Mouse (Mus musculus): Measurements from ENCODE around the gene Asap2. TPM values are rescaled to one million over a fixed set of nuclear protein-coding genes. Genes with fewer than 3 reads are reported as not detected.
A peak's percentile ranks its signal among the peaks of the same experiment; 100 is the strongest.

The Asap2 gene
- polyA plus RNA-seq, 1 experiment from 2014 or later = 12.7 TPM

DNA sequence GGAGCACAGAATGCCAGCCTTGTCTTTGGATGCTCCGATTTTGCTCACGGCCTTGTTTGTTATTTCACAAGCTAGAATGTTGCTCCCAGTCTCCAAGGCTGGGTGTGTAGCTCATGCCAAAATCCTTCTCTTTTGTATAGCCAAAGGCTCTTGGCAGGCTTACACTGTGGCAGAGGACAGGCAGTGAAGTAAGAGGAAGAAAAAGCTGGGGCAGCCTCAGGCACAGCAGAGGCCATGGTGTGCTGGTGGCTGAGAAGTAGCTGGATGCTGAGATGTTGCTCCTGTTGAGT lies 146.1 kb downstream of the Asap2 start:
- ATAC-seq (replicated peaks) = peak; percentile 72
- H3K4me1 ChIP-seq = peaks cover 83% of the 10 kb centered on the region
- H3K9ac ChIP-seq (replicated peaks) = no peak overlapping the region
- H3K27ac ChIP-seq (replicated peaks) = peak overlapping the region; percentile 72
- no peaks in the 10 kb centered on the region for H3K36me3 ChIP-seq
- no peaks in the 10 kb centered on the region for H3K27me3 ChIP-seq
- H3K4me3 ChIP-seq = no peak overlapping the region
- no peaks in the 10 kb centered on the region for H3K9me3 ChIP-seq
- WGBS = 34% methylated on average over 2 of the region's 2 CpGs
- H3K4me2 ChIP-seq (replicated peaks) = no peak overlapping the region

GRCm38 (mm10) chr12:21139560-21139959 lies 149.3 kb downstream of the Asap2 start:
- peaks cover 64% of the 10 kb centered on the region for H3K4me1 ChIP-seq
- no peaks in the 10 kb centered on the region for H3K9me3 ChIP-seq
- H3K36me3 ChIP-seq = no peaks in the 10 kb centered on the region
- H3K4me3 ChIP-seq = no peak overlapping the region
- 0 out of 2 replicates have a peak overlapping the region, but pooled peaks have one; percentile 9 for H3K4me2 ChIP-seq (replicated peaks)
- ATAC-seq (replicated peaks) = no peak
- WGBS = 49% methylated on average over 4 of the region's 4 CpGs
- H3K27ac ChIP-seq (replicated peaks) = peak overlapping the region; percentile 75
- no peak overlapping the region for H3K9ac ChIP-seq (replicated peaks)
- no peaks in the 10 kb centered on the region for H3K27me3 ChIP-seq

DNA sequence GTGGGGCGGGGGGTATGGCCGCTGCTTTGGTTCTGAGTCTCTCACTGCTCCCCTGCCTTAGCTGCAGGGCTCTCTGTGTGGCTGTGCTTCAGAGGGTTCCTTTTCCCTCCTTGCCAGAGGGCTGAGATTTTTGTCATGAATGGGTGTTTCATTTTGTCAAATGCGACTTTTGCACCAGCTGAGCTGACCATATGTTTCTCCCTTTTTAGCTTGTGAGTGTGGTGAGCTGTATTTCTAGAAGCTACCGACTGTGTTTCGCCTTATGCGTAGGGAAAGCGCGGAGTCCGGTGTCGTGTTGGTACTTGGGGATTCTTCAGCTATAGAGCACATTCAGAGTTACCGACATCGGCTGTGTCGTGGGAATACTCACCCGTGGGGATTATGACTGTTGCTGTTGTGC lies 149.9 kb downstream of the Asap2 start:
- H3K27ac ChIP-seq (replicated peaks) = peak overlapping the region; percentile 75
- H3K9me3 ChIP-seq = no peaks in the 10 kb centered on the region
- no peak overlapping the region for H3K9ac ChIP-seq (replicated peaks)
- ATAC-seq (replicated peaks) = no peak
- 67% methylated on average over 14 of the region's 14 CpGs for WGBS
- 0 out of 2 replicates have a peak overlapping the region, but pooled peaks have one; percentile 9 for H3K4me2 ChIP-seq (replicated peaks)
- peaks cover 58% of the 10 kb centered on the region for H3K4me1 ChIP-seq
- H3K36me3 ChIP-seq = peaks cover 2% of the 10 kb centered on the region; the same call in 1 of the 2 replicates
- no peak overlapping the region for H3K4me3 ChIP-seq
- no peaks in the 10 kb centered on the region for H3K27me3 ChIP-seq

- Histone ChIP-seq H3K4me3 (no peak overlapping the region), H3K4me2 (replicated peaks) (no peak overlapping the region), H3K36me3 (peaks cover 2% of the 10 kb centered on the region; the same call in 1 of the 2 replicates), H3K9ac (replicated peaks) (no peak overlapping the region), H3K4me1 (peaks cover 52% of the 10 kb centered on the region), H3K27me3 (no peaks in the 10 kb centered on the region), H3K27ac (replicated peaks) (peak overlapping the region; percentile 75; the same call in 1 of the 2 replicates), H3K9me3 (no peaks in the 10 kb centered on the region)
- ATAC-seq (replicated peaks) = no peak
- WGBS = 91% methylated on average over 6 of the region's 6 CpGs
Observed at GRCm38 (mm10) chr12:21140741-21141308, 150.6 kb downstream of the Asap2 start.

DNA sequence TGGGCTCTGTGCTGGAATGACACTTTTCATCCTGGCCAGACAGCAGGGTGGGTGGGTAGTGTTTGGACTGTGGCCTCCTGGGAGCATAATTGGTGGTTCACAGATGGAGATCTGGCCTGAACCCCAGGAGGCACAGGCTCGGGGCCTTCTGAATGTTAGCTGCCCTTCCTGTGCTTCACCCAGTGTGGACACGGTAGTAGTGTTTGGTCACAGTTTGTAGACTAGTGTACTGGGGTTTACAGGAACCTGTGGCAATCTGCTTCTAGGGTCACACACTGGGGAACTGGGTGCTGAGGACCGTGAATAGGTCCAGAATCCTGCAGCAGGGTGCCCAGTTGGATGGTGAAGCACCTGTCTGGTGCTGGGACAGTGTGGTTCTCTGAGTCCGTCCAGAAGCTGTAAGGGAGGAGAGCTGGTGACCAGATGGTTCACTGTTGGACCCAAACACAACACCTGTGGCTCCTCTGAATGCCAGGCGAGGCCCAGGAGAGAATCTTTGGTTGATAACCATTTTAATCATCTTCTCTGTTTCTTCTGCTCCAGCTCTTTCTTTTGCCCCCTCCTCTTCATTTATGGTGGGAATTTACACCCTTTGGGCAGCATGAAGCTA lies 151.5 kb downstream of the Asap2 start:
- 78% methylated on average over 5 of the region's 5 CpGs for WGBS
- H3K9me3 ChIP-seq = no peaks in the 10 kb centered on the region
- no peak overlapping the region for H3K4me3 ChIP-seq
- H3K4me1 ChIP-seq = peaks cover 42% of the 10 kb centered on the region
- peaks cover 2% of the 10 kb centered on the region; the same call in 1 of the 2 replicates for H3K36me3 ChIP-seq
- no peak overlapping the region for H3K27ac ChIP-seq (replicated peaks)
- no peaks in the 10 kb centered on the region for H3K27me3 ChIP-seq
- no peak overlapping the region for H3K4me2 ChIP-seq (replicated peaks)
- no peak overlapping the region for H3K9ac ChIP-seq (replicated peaks)
- no peak for ATAC-seq (replicated peaks)

- no peaks in the 10 kb centered on the region for H3K27me3 ChIP-seq
- H3K9me3 ChIP-seq = no peaks in the 10 kb centered on the region
- no peak overlapping the region for H3K27ac ChIP-seq (replicated peaks)
- WGBS = 69% methylated on average over 9 of the region's 9 CpGs
- no peak overlapping the region for H3K9ac ChIP-seq (replicated peaks)
- H3K4me2 ChIP-seq (replicated peaks) = no peak overlapping the region
- H3K36me3 ChIP-seq = peaks cover 2% of the 10 kb centered on the region; the same call in 1 of the 2 replicates
- H3K4me1 ChIP-seq = peaks cover 40% of the 10 kb centered on the region
- H3K4me3 ChIP-seq = no peak overlapping the region
- ATAC-seq (replicated peaks) = no peak
Observed at GRCm38 (mm10) chr12:21142489-21143254, 152.4 kb downstream of the Asap2 start.

DNA sequence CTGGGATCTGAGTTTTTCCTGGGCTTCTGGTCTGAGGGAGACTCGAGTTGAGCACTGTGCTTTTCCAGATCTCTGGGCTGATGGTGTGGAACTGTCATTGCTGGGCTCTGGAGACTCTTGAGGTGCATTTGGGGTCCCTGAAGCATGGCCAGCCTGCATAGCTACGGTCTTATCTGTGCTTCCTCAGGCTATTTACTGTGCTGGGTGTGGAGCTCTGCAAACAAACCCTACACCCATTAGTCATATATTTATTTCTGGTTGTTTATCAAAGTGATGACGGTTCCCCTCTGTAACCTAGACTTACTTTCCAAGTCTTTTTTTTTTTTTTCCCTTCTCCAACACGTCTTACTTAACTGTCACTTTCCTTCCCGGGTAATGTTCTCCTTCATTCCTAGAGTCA lies 154.3 kb downstream of the Asap2 start:
- no peak overlapping the region for H3K9ac ChIP-seq (replicated peaks)
- no peak overlapping the region for H3K4me2 ChIP-seq (replicated peaks)
- H3K36me3 ChIP-seq = peaks cover 2% of the 10 kb centered on the region; the same call in 1 of the 2 replicates
- no peak for ATAC-seq (replicated peaks)
- H3K9me3 ChIP-seq = no peaks in the 10 kb centered on the region
- H3K27ac ChIP-seq (replicated peaks) = no peak overlapping the region
- 85% methylated on average over 5 of the region's 5 CpGs for WGBS
- H3K4me1 ChIP-seq = peaks cover 25% of the 10 kb centered on the region
- H3K27me3 ChIP-seq = no peaks in the 10 kb centered on the region
- H3K4me3 ChIP-seq = no peak overlapping the region

GRCm38 (mm10) chr12:21145050-21145449 lies 154.8 kb downstream of the Asap2 start:
- H3K27me3 ChIP-seq = no peaks in the 10 kb centered on the region
- H3K4me2 ChIP-seq (replicated peaks) = no peak overlapping the region
- no peaks in the 10 kb centered on the region for H3K9me3 ChIP-seq
- no peak for ATAC-seq (replicated peaks)
- no peak overlapping the region for H3K9ac ChIP-seq (replicated peaks)
- H3K4me3 ChIP-seq = no peak overlapping the region
- WGBS = 93% methylated on average over 5 of the region's 5 CpGs
- H3K36me3 ChIP-seq = peaks cover 2% of the 10 kb centered on the region; the same call in 1 of the 2 replicates
- H3K27ac ChIP-seq (replicated peaks) = no peak overlapping the region
- H3K4me1 ChIP-seq = peaks cover 20% of the 10 kb centered on the region

DNA sequence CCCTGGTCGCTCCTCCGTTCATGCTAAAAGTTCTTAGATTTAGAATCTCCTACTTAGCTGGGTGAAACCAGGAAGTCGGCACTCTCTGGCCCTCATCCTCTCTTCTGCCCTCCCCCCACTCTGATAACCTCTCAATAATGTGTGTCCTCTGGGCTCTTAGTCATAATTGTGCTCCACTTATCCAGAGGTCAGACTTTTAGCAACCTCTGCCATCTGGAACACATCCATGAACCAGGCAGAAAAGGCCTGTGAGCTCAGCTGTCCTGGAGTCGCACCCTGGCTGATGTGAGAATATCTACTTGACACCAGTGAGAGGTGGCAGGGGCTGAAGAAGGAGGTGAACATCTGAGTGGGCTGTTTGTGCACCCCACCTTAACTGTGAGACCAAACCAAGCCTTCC lies 156.6 kb downstream of the Asap2 start:
- no peak for ATAC-seq (replicated peaks)
- peaks cover 6% of the 10 kb centered on the region; the same call in 1 of the 2 replicates for H3K4me1 ChIP-seq
- H3K27ac ChIP-seq (replicated peaks) = no peak overlapping the region
- peaks cover 2% of the 10 kb centered on the region; the same call in 1 of the 2 replicates for H3K36me3 ChIP-seq
- H3K9ac ChIP-seq (replicated peaks) = no peak overlapping the region
- H3K9me3 ChIP-seq = no peaks in the 10 kb centered on the region
- H3K4me3 ChIP-seq = no peak overlapping the region
- 97% methylated on average over 4 of the region's 4 CpGs for WGBS
- no peak overlapping the region for H3K4me2 ChIP-seq (replicated peaks)
- no peaks in the 10 kb centered on the region for H3K27me3 ChIP-seq

DNA sequence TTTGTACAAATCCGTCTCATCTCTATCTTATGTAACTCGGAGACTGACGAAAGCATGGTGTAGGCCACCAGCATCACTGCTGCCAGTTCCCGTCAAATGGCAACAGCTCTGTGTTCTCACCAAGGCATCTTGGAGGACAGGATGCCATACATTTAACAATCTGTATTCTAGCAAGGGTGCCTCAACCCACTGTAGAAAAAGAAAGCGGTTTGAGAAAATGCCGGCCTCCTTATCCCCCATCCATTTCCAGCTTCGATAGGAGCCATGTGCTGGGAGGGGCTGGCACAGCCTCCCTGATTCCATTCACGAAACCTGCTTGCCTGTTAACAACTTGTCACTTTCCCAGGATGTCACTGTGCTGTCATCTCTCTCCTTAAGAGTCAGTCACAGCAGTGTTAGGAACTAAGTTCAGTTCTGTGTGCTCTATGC lies 163.0 kb downstream of the Asap2 start:
- Histone ChIP-seq H3K27me3 (no peaks in the 10 kb centered on the region), H3K9ac (replicated peaks) (0 out of 2 replicates have a peak overlapping the region, but pooled peaks have one; percentile 11), H3K36me3 (no peaks in the 10 kb centered on the region), H3K27ac (replicated peaks) (peak overlapping the region; percentile 76), H3K4me3 (no peak overlapping the region), H3K4me1 (peaks cover 21% of the 10 kb centered on the region), H3K4me2 (replicated peaks) (no peak overlapping the region), H3K9me3 (no peaks in the 10 kb centered on the region)
- 45% methylated on average over 8 of the region's 8 CpGs for WGBS
- ATAC-seq (replicated peaks) = peak; percentile 80

- 72% methylated on average over 4 of the region's 4 CpGs for WGBS
- H3K4me3 ChIP-seq = no peak overlapping the region
- no peaks in the 10 kb centered on the region for H3K9me3 ChIP-seq
- no peak overlapping the region for H3K4me2 ChIP-seq (replicated peaks)
- H3K9ac ChIP-seq (replicated peaks) = no peak overlapping the region
- no peak overlapping the region for H3K27ac ChIP-seq (replicated peaks)
- H3K4me1 ChIP-seq = peaks cover 32% of the 10 kb centered on the region
- no peak for ATAC-seq (replicated peaks)
- H3K27me3 ChIP-seq = no peaks in the 10 kb centered on the region
- no peaks in the 10 kb centered on the region for H3K36me3 ChIP-seq
Observed at GRCm38 (mm10) chr12:21155062-21155461, 164.8 kb downstream of the Asap2 start.

GRCm38 (mm10) chr12:21159304-21159703 lies 169.0 kb downstream of the Asap2 start:
- Histone ChIP-seq H3K4me2 (replicated peaks) (no peak overlapping the region), H3K27me3 (no peaks in the 10 kb centered on the region), H3K36me3 (no peaks in the 10 kb centered on the region), H3K9ac (replicated peaks) (no peak overlapping the region), H3K4me1 (peaks cover 24% of the 10 kb centered on the region), H3K4me3 (no peak overlapping the region), H3K27ac (replicated peaks) (no peak overlapping the region), H3K9me3 (no peaks in the 10 kb centered on the region)
- WGBS = 61% methylated on average over 7 of the region's 7 CpGs
- ATAC-seq (replicated peaks) = no peak

All from forebrain, embryonic 15.5 days (tissue).